Mouse (Mus musculus): ENCODE results near the gene Tssk2. TPM values are rescaled to one million over a fixed set of nuclear protein-coding genes. Genes with fewer than 3 reads are reported as not detected.
A peak's percentile ranks its signal among the peaks of the same experiment; 100 is the strongest.

Gene Tssk2
- not detected in 2 replicates for polyA plus RNA-seq (2015; fragmentation: Nextera tagmentation; extraction: Ambion mirVana)

DNA sequence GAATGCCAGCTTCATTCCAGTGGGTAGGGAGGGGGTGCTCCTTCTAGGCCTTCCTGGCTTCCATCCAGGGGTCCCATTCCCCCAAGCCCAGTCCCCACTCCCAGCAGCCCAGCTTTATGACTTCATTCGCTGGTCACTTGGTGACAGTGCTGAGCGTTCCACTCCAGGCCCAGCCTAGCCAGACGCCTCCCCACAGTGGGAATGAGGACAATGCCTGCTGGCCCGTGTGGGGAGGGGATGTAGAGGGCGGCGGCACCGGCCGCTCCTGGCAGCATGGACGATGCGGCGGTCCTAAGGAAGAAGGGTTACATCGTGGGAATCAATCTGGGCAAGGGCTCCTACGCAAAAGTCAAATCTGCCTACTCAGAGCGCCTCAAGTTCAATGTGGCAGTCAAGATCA is at the start of gene Tssk2, which contains the start of gene Dgcr2:
Gene Tssk2 (plus strand): TSS at position 176 of the 400 bp plus-strand sequence.
Gene Dgcr2 (minus strand): TSS at position 101 of the 400 bp plus-strand sequence.
- Histone ChIP-seq H3K9me3 (replicated peaks) (no peaks in the 10 kb centered on the region), H3K36me3 (replicated peaks) (peaks cover 37% of the 10 kb centered on the region), H3K4me3 (replicated peaks) (no peak within 1 kb of the TSS), H3K4me1 (replicated peaks) (no peaks in the 10 kb centered on the region), H3K27me3 (no peaks in the 10 kb centered on the region), H3K9ac (no peak within 1 kb of the TSS), H3K4me2 (no peak within 1 kb of the TSS), H3K27ac (replicated peaks) (no peak within 1 kb of the TSS)
- 84% methylated on average over 14 of the region's 14 CpGs for WGBS (ENCODE audit: insufficient replicate concordance)
- no peak for ATAC-seq (ENCODE audit: insufficient read depth)

DNA sequence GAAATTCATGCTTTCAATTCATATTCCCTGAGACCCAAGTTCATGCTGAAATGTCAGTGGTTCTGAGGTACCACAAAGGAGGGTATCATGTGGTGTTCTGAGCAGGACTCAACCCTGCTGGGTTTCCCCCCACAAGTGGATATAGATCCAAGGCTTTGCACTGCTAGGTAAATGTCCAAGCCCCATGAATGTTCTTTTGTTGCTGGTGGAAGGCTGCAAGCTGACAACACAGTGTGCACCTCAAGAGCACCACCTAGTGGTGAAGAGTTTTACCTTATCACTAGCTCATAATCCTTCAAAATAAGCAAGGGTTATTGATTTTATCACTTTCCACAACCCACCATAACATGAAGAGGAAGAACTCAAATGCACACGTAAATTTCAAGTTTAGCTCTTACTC is 49.5 kb upstream of the Tssk2 start:
- Histone ChIP-seq H3K27ac (replicated peaks) (no peak overlapping the region), H3K9me3 (replicated peaks) (no peaks in the 10 kb centered on the region), H3K4me1 (replicated peaks) (no peaks in the 10 kb centered on the region), H3K36me3 (replicated peaks) (peaks cover 91% of the 10 kb centered on the region), H3K4me3 (replicated peaks) (no peak overlapping the region), H3K4me2 (no peak overlapping the region), H3K9ac (no peak overlapping the region), H3K27me3 (no peaks in the 10 kb centered on the region)
- WGBS (ENCODE audit: insufficient replicate concordance): 20% methylated on average over 1 of the region's 1 CpGs
- no peak for ATAC-seq (ENCODE audit: insufficient read depth)

DNA sequence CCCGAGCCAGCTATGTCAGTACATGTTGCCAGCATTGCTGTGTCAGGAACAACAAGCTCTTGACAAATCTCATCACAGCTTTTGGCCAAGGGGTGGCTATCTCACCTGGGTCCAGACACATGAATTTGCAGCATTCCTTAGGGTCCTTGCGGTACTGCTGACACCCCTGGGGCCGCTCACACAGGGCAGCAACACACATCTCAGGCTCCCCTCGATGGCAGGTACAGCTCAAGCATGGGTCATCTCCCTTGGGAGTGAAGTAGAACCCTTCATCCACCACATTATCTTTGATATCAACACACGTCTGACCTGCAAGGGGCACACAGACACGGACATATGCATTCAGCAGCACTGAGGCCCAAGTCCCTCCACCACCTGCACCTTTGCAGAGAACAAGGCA is 49.0 kb upstream of the Tssk2 start:
- no peak for ATAC-seq (ENCODE audit: insufficient read depth)
- H3K36me3 ChIP-seq (replicated peaks): peaks cover 91% of the 10 kb centered on the region

DNA sequence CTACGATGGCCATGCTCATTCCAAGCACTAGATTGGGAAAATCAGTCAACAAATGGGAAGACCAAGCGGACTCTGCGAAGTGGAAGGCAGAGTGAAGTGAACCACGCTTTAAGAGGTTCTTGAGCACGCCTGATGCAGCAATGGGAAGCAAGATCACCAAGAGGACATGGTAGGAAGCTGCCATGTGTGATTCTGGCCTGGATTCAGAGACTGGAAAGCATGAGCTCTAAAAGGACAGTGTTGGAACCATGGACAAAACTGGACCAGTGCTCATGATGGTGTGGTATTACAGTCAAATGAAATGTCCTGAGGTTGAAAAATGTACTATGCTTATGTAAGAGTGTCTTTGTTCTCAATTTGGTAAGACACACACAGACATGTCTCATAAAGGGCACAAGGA is 47.1 kb upstream of the Tssk2 start:
- 87% methylated on average over 5 of the region's 5 CpGs for WGBS (ENCODE audit: insufficient replicate concordance)
- no peak overlapping the region for H3K4me3 ChIP-seq (replicated peaks)

More for the DNA sequence above, 49.0 kb upstream of the Tssk2 start:
- 69% methylated on average over 6 of the region's 6 CpGs for WGBS (ENCODE audit: insufficient replicate concordance)
- H3K4me1 ChIP-seq (replicated peaks): no peaks in the 10 kb centered on the region
- H3K27ac ChIP-seq (replicated peaks): no peak overlapping the region
- H3K9ac ChIP-seq: no peak overlapping the region
- H3K9me3 ChIP-seq (replicated peaks): no peaks in the 10 kb centered on the region
- H3K4me3 ChIP-seq (replicated peaks): no peak overlapping the region
- no peaks in the 10 kb centered on the region for H3K27me3 ChIP-seq
- H3K4me2 ChIP-seq: no peak overlapping the region

DNA sequence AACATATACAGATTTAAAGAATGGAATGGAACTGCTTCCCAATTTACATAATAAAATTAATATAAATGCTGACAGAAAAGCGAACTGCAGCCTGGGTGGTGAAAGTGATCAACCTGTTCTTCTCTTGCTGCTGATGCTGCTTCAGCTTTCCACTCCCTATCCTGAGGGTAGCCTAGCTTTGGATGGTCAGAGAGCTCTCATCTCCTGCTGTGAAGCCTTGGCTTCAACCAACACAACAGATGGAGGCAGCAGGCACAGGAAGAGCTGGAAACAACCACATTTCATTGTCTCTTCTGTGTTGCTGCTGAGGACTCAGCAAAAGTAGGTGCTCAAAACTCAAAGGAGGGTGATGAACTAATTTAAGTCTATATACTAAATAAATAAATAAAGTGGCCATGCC is 46.6 kb upstream of the Tssk2 start:
- 85% methylated on average over 1 of the region's 1 CpGs for WGBS (ENCODE audit: insufficient replicate concordance)
- Histone ChIP-seq H3K27me3 (no peaks in the 10 kb centered on the region), H3K27ac (replicated peaks) (no peak overlapping the region), H3K4me3 (replicated peaks) (no peak overlapping the region), H3K36me3 (replicated peaks) (peaks cover 88% of the 10 kb centered on the region), H3K4me2 (no peak overlapping the region), H3K4me1 (replicated peaks) (no peaks in the 10 kb centered on the region), H3K9ac (no peak overlapping the region), H3K9me3 (replicated peaks) (no peaks in the 10 kb centered on the region)
- ATAC-seq (ENCODE audit: insufficient read depth): no peak

More for the DNA sequence above, 47.1 kb upstream of the Tssk2 start:
- H3K36me3 ChIP-seq (replicated peaks): peaks cover 88% of the 10 kb centered on the region
- H3K27me3 ChIP-seq: no peaks in the 10 kb centered on the region
- no peak overlapping the region for H3K9ac ChIP-seq
- no peak overlapping the region for H3K4me2 ChIP-seq
- ATAC-seq (ENCODE audit: insufficient read depth): no peak
- H3K9me3 ChIP-seq (replicated peaks): no peaks in the 10 kb centered on the region
- no peak overlapping the region for H3K27ac ChIP-seq (replicated peaks)
- no peaks in the 10 kb centered on the region for H3K4me1 ChIP-seq (replicated peaks)

DNA sequence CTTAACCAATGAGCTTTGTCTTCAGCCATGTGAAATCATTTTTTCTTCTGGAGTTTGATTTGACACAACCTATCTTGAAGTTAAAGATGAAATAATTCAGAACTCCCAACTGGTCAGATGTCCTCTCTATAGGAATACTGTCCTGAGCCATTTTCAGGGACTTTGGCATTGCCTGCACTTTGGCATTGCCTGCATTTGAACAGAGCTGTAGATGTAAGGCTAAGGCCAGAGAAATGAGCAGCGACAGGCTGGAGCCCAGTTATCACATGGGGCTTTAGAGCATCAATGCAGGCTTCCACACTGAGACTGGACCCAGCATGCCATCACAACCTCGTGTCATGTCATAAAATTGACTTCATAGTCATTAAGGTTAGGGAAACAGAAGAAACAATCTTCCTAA is 45.2 kb upstream of the Tssk2 start:
- H3K9me3 ChIP-seq (replicated peaks): no peaks in the 10 kb centered on the region
- WGBS (ENCODE audit: insufficient replicate concordance): 82% methylated on average over 2 of the region's 2 CpGs
- H3K9ac ChIP-seq: no peak overlapping the region
- no peaks in the 10 kb centered on the region for H3K4me1 ChIP-seq (replicated peaks)
- no peak overlapping the region for H3K4me3 ChIP-seq (replicated peaks)
- peaks cover 89% of the 10 kb centered on the region for H3K36me3 ChIP-seq (replicated peaks)
- no peaks in the 10 kb centered on the region for H3K27me3 ChIP-seq
- no peak overlapping the region for H3K27ac ChIP-seq (replicated peaks)
- ATAC-seq (ENCODE audit: insufficient read depth): no peak
- no peak overlapping the region for H3K4me2 ChIP-seq

DNA sequence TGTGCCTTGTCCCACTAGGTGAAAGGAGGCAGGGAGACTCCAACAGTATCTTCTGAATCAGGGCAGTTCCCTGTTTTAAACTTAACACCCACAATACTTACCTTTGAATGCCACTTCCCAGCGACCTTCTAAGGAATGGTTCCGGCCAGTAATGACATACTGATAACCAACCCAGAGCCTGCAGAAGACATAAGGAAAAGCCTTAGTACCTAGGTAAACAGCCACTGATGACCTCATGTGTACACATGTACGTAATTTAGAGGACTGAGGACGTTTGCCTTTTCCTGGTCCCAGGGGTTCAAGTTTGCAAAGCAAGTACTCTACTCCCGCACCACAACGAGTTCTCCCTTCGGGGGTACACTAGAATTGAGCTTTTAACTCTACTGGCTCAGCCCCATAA is 41.3 kb upstream of the Tssk2 start:
- Histone ChIP-seq H3K27me3 (no peaks in the 10 kb centered on the region), H3K36me3 (replicated peaks) (peaks cover 78% of the 10 kb centered on the region), H3K4me3 (replicated peaks) (no peak overlapping the region), H3K27ac (replicated peaks) (no peak overlapping the region), H3K9ac (no peak overlapping the region), H3K9me3 (replicated peaks) (no peaks in the 10 kb centered on the region), H3K4me2 (no peak overlapping the region), H3K4me1 (replicated peaks) (no peaks in the 10 kb centered on the region)
- ATAC-seq (ENCODE audit: insufficient read depth): no peak
- WGBS (ENCODE audit: insufficient replicate concordance): 81% methylated on average over 7 of the region's 7 CpGs

DNA sequence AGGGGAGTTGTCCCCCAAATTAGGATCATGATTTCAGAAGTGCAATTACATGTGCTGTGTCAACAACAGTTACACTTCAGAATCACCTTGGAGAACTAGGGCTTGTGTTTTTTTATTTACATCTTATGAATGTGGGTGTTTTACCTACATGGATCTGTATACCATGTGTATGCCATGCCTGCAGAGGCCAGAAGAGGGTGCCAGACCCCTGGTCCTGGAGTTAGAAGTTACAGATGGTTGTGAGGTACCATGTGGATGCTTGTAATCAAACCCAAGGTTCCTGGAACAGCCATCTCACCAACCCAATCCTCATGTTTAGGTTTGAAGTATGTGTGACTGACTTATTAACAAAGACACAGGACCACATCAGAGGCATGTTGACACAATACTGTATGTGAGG is 39.8 kb upstream of the Tssk2 start:
- Histone ChIP-seq H3K27ac (replicated peaks) (no peak overlapping the region), H3K4me3 (replicated peaks) (no peak overlapping the region), H3K4me2 (no peak overlapping the region), H3K36me3 (replicated peaks) (peaks cover 67% of the 10 kb centered on the region), H3K9me3 (replicated peaks) (no peaks in the 10 kb centered on the region), H3K9ac (no peak overlapping the region), H3K4me1 (replicated peaks) (no peaks in the 10 kb centered on the region), H3K27me3 (no peaks in the 10 kb centered on the region)
- no peak for ATAC-seq (ENCODE audit: insufficient read depth)

DNA sequence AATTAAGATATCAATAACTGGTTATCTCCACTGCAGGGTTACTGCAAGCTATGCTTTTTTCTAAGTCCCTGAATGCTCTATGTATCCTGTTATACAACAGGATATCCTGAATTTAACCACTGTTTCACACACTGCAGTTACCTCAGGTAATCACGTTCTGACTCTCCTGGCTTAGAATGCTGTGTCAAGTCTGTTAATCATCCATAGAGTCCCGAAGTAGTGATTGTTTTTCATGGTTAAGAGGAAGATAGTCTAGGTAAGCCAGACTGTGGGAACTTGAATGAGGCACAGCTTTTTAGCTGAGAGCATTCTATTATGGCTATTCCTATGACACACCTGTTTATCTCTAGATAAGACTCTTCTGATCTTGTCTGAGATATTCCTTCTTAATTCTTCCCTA is 33.1 kb upstream of the Tssk2 start:
- ATAC-seq (ENCODE audit: insufficient read depth): no peak

DNA sequence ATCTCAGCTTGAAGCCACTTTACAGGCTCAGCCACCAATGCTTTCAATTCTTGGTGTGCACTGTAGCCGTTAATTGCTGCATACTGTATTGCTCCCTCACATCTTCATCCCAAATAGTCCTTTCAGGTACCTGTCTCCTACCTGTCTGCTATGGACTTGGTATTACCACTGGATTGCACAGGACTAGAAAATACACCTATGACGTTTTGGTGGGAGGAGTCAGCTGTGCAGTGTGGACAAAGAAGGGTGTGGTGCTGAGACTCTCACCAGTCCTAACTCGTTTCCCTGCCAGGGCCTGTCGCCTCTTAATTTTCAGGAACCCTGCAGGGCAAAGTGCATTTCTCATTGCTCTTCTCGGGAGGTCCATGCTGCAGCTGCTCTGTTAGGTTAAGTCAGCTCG is 32.7 kb upstream of the Tssk2 start:
- peaks cover 13% of the 10 kb centered on the region for H3K4me1 ChIP-seq (replicated peaks)
- H3K27me3 ChIP-seq: no peaks in the 10 kb centered on the region
- H3K9ac ChIP-seq: no peak overlapping the region
- H3K4me2 ChIP-seq: no peak overlapping the region
- H3K36me3 ChIP-seq (replicated peaks): peaks cover 20% of the 10 kb centered on the region
- no peak for ATAC-seq (ENCODE audit: insufficient read depth)
- H3K9me3 ChIP-seq (replicated peaks): no peaks in the 10 kb centered on the region
- 53% methylated on average over 6 of the region's 6 CpGs for WGBS (ENCODE audit: insufficient replicate concordance)
- H3K27ac ChIP-seq (replicated peaks): no peak overlapping the region
- no peak overlapping the region for H3K4me3 ChIP-seq (replicated peaks)

More for the DNA sequence above, 33.1 kb upstream of the Tssk2 start:
- 52% methylated on average over 2 of the region's 2 CpGs for WGBS (ENCODE audit: insufficient replicate concordance)
- peaks cover 8% of the 10 kb centered on the region for H3K4me1 ChIP-seq (replicated peaks)
- H3K27ac ChIP-seq (replicated peaks): no peak overlapping the region
- no peak overlapping the region for H3K4me3 ChIP-seq (replicated peaks)
- H3K36me3 ChIP-seq (replicated peaks): peaks cover 20% of the 10 kb centered on the region
- H3K27me3 ChIP-seq: no peaks in the 10 kb centered on the region
- no peaks in the 10 kb centered on the region for H3K9me3 ChIP-seq (replicated peaks)
- no peak overlapping the region for H3K9ac ChIP-seq
- H3K4me2 ChIP-seq: no peak overlapping the region

DNA sequence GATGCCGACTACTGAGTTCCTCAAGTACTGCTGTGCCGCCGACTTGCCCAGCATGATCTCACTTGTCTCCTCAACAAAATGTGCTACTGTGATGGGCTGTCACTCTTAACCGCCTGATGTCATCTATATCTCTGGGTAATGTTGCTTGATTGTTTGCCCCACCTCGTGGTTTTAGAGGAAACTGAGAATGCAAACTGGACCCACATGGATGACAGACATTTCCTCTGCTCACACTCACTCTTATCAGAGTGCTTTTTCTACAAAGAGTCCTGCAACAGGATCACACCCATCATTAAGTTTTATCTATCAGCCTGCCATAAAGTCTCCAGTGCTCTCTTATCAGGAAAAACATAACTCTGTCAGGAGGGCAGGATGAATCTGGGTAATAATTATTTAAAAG is 27.2 kb upstream of the Tssk2 start:
- peak; percentile 64 for ATAC-seq (ENCODE audit: insufficient read depth)
- Histone ChIP-seq H3K27me3 (no peaks in the 10 kb centered on the region), H3K36me3 (replicated peaks) (peaks cover 27% of the 10 kb centered on the region), H3K4me3 (replicated peaks) (no peak overlapping the region), H3K27ac (replicated peaks) (no peak overlapping the region), H3K4me2 (no peak overlapping the region), H3K4me1 (replicated peaks) (peaks cover 55% of the 10 kb centered on the region), H3K9ac (0 out of 2 replicates have a peak overlapping the region, but pooled peaks have one; percentile 7), H3K9me3 (replicated peaks) (no peaks in the 10 kb centered on the region)
- 30% methylated on average over 5 of the region's 5 CpGs for WGBS (ENCODE audit: insufficient replicate concordance)

DNA sequence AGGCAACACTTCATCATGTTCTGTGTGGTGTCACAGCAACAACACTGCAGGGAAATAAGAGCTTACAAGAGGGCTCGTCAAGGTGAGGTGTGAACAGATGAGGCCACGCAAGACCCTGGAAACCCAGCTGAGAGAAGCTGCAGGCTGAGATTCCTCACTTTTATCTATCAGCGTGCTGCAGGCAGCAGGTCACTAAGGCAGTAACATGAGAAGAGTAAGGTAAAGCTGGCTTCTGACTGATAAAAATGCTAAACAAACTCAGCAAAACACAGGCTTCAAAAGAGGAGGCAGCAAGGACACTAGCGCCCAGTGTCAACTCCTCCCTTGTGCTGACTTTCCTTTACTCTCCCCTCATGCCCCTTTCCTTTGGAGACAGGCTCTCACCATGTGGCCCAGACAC is 25.4 kb upstream of the Tssk2 start:
- Histone ChIP-seq H3K36me3 (replicated peaks) (peaks cover 27% of the 10 kb centered on the region), H3K4me3 (replicated peaks) (no peak overlapping the region), H3K27ac (replicated peaks) (no peak overlapping the region), H3K4me1 (replicated peaks) (peaks cover 54% of the 10 kb centered on the region), H3K9ac (no peak overlapping the region), H3K27me3 (no peaks in the 10 kb centered on the region), H3K4me2 (peak overlapping the region; percentile 8; the same call in 1 of the 2 replicates), H3K9me3 (replicated peaks) (no peaks in the 10 kb centered on the region)
- 13% methylated on average over 4 of the region's 4 CpGs for WGBS (ENCODE audit: insufficient replicate concordance)
- ATAC-seq (ENCODE audit: insufficient read depth): peak; percentile 33; the same call in 1 of the 2 replicates

Measured in liver, embryonic 15.5 days (tissue).